Mouse (Mus musculus) embryonic facial prominence, embryonic 15.5 days (tissue): Measurements from ENCODE around the gene Olfr279. TPM values are rescaled to one million over a fixed set of nuclear protein-coding genes. Genes with fewer than 3 reads are reported as not detected.

Experiments
- ATAC-seq: fragments of 200-750 bp; cut with Nextera tagmentation; 2 replicates; pipeline ENCODE4 v1.8.0; 2017; ENCODE audit warnings: low read depth, moderate TSS enrichment; ENCODE audit not compliant: insufficient number of reproducible peaks, low FRiP score, low TSS enrichment
- H3K27ac ChIP-seq: fragments of 300-500 bp; sonication (generic); replicated peaks from 2 replicates; pipeline ENCODE4 v1.5.1; 2015; ENCODE audit warnings: mild to moderate bottlenecking, inconsistent platforms
- H3K27me3 ChIP-seq: fragments of 300-500 bp; sonication (generic); 2 replicates; pipeline ENCODE4 v1.6.1; 2015; ENCODE audit warnings: inconsistent platforms
- H3K36me3 ChIP-seq: fragments of 300-500 bp; sonication (generic); 2 replicates; pipeline ENCODE4 v1.6.1; 2015; ENCODE audit warnings: mild to moderate bottlenecking, inconsistent platforms
- H3K4me1 ChIP-seq: fragments of 300-500 bp; sonication (generic); 2 replicates; pipeline ENCODE4 v1.6.1; 2015; ENCODE audit warnings: inconsistent platforms
- H3K4me2 ChIP-seq: fragments of 300-500 bp; sonication (generic); replicated peaks from 2 replicates; pipeline ENCODE4 v1.6.1; 2015; ENCODE audit warnings: mild to moderate bottlenecking, inconsistent platforms
- H3K4me3 ChIP-seq: fragments of 300-500 bp; sonication (generic); replicated peaks from 2 replicates; pipeline ENCODE4 v1.5.1; 2015; ENCODE audit warnings: mild to moderate bottlenecking, inconsistent platforms
- H3K9ac ChIP-seq: fragments of 300-500 bp; sonication (generic); 2 replicates; pipeline ENCODE4 v1.6.1; 2015; ENCODE audit warnings: inconsistent platforms
- H3K9me3 ChIP-seq: fragments of 300-500 bp; sonication (generic); replicated peaks from 2 replicates; pipeline ENCODE4 v1.6.1; 2016; ENCODE audit warnings: inconsistent platforms
- WGBS: fragments of 180-500 bp; shearing (Covaris S2); methylation state at CpG from one replicate; pipeline ENCODE4 v1.1.7; 2015; 5-methylcytosine and 5-hydroxymethylcytosine counted together
- polyA plus RNA-seq: library from polyadenylated mRNA; unstranded; fragments of >200 nt; fragmentation: Nextera tagmentation; extraction: Ambion mirVana; gene quantifications from 2 replicates; pipeline ENCODE4 v1.2.1, GENCODE M21; 2015

Gene Olfr279
- polyA plus RNA-seq, 1 experiment from 2014 or later, result 0.03 TPM

DNA sequence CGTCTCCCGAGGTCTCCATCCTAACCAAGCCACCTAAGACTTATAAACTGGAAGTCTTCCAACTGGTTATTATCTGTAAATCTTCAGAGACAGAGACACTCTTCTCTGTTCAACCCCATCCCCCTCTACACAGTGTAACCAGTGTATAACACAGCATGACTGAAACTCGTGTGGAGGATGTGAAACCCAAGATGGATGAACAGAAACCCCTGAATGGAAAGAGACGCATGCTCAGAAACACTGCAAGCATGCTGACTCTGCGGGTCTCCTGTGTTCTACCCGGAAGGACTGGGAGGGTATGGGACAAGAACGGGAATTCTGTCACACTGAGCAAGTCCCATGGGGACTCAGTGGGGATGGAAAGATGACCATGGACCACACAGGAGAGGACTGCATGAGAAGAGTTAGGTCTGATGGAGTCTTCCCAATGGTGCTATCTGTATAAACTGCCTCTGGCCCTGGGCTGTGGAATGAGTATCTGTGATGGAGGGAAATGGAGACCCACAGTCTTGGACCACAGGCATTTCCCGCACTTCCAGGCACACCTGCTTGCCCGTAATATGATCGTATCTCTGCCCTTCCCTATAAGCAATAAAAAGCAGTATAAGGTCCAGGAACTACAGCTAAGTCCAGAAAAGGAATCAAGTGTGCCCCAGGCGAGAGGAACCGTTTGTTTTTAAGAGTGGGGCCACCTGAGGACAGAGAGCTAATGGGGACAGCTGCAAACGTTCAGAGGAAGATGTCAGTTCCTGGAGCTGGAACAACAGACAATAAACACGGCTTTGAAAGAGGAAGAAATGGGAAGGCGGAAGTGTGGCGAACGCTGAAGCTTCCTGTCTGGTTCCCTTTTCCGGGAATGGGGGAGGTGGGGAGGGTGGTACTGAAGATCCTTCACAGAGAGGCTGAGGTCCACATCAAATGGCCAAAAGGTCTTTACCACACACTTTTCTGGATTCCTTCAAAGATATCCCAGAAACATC lies 8.0 kb upstream of the Olfr279 start:
- Histone ChIP-seq H3K4me3 (no peak overlapping the region), H3K4me1 (no peaks in the 10 kb centered on the region), H3K27ac (no peak overlapping the region), H3K27me3 (peaks cover 5% of the 10 kb centered on the region; the same call in 1 of the 2 replicates), H3K4me2 (no peak overlapping the region), H3K36me3 (no peaks in the 10 kb centered on the region), H3K9ac (no peak overlapping the region), H3K9me3 (no peaks in the 10 kb centered on the region)
- WGBS, result 56% methylated on average over 18 of the region's 18 CpGs
- ATAC-seq, result no peak

GRCm38 (mm10) chr15:98486433-98487021 lies 5.7 kb upstream of the Olfr279 start:
- no peak overlapping the region for H3K27ac ChIP-seq
- no peak for ATAC-seq
- H3K36me3 ChIP-seq, result no peaks in the 10 kb centered on the region
- 93% methylated on average over 8 of the region's 8 CpGs for WGBS
- H3K9me3 ChIP-seq, result no peaks in the 10 kb centered on the region
- no peak overlapping the region for H3K4me2 ChIP-seq
- H3K4me3 ChIP-seq, result no peak overlapping the region
- no peaks in the 10 kb centered on the region for H3K4me1 ChIP-seq
- no peaks in the 10 kb centered on the region for H3K27me3 ChIP-seq
- no peak overlapping the region for H3K9ac ChIP-seq

- no peaks in the 10 kb centered on the region for H3K36me3 ChIP-seq
- no peaks in the 10 kb centered on the region for H3K9me3 ChIP-seq
- H3K27me3 ChIP-seq, result no peaks in the 10 kb centered on the region
- no peak overlapping the region for H3K27ac ChIP-seq
- no peak overlapping the region for H3K4me3 ChIP-seq
- H3K4me2 ChIP-seq, result no peak overlapping the region
- 81% methylated on average over 2 of the region's 2 CpGs for WGBS
- H3K9ac ChIP-seq, result no peak overlapping the region
- no peak for ATAC-seq
- H3K4me1 ChIP-seq, result no peaks in the 10 kb centered on the region
These were observed 870 bp upstream of the Olfr279 start for GRCm38 (mm10) chr15:98491332-98491731.

DNA sequence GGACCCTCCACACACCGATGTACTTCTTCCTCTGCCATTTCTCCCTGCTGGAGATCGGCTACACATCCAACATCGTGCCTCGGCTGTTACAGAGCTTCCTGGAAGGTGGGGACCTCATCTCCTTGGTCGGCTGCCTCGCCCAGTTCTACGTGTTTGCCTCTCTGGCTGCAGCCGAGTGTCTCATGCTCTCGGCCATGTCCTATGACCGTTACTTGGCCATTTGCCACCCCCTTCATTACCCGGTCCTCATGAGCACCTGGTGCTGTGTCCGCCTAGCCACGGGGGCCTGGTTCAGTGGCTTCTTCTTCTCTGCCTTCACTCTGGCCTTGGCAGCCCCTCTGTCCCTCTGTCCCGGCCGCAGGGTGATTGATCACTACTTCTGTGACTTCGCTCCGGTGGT lies 5.4 kb downstream of the Olfr279 start:
- 89% methylated on average over 17 of the region's 17 CpGs for WGBS
- Histone ChIP-seq H3K27ac (no peak overlapping the region), H3K27me3 (no peaks in the 10 kb centered on the region)

GRCm38 (mm10) chr15:98503317-98503716 lies 11.1 kb downstream of the Olfr279 start:
- Histone ChIP-seq H3K36me3 (no peaks in the 10 kb centered on the region), H3K9me3 (no peaks in the 10 kb centered on the region), H3K4me2 (no peak overlapping the region), H3K4me3 (no peak overlapping the region), H3K4me1 (peaks cover 8% of the 10 kb centered on the region), H3K9ac (no peak overlapping the region), H3K27me3 (no peaks in the 10 kb centered on the region), H3K27ac (no peak overlapping the region)
- no peak for ATAC-seq
- WGBS, result 83% methylated on average over 3 of the region's 3 CpGs

More for the DNA sequence above, 5.4 kb downstream of the Olfr279 start:
- Histone ChIP-seq H3K9ac (no peak overlapping the region), H3K9me3 (no peaks in the 10 kb centered on the region), H3K36me3 (no peaks in the 10 kb centered on the region), H3K4me1 (no peaks in the 10 kb centered on the region), H3K4me2 (no peak overlapping the region), H3K4me3 (no peak overlapping the region)
- ATAC-seq, result no peak

- H3K4me3 ChIP-seq, result no peak overlapping the region
- ATAC-seq, result no peak
These were observed 12.3 kb downstream of the Olfr279 start for GRCm38 (mm10) chr15:98504514-98504913.

DNA sequence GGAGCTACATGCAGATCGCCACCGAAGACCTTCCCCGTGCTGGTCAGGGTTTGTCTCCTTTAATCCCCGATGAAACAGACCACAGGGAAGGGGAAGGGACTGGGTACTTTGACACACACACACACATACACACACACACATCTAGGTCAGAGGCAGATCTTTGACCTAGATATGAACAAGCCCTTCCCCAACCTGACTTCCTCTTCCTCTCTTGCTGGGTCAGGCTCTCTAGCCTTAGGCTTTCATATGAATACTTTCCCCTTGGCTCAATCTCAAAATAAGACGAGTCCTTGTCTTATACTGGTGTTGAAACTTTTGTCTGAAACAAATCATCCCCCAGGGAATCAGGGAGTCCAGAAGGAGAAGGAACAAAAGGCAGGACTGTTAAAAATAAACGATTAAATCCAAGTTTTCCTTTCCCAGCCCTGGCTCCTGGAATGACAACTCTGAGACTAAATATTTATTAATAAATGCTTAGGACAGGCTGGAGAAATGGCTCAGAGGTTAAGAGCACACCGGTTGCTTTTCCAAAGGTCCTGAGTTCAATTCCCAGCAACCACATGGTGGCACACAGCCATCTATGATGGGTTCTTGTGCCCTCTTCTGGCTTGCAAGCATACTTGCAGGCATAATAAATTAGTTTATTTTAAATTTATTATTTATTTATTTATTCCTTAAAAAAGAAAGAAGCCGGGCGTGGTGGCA lies 14.2 kb downstream of the Olfr279 start:
- Histone ChIP-seq H3K4me3 (no peak overlapping the region), H3K36me3 (no peaks in the 10 kb centered on the region), H3K4me2 (no peak overlapping the region), H3K4me1 (peaks cover 17% of the 10 kb centered on the region), H3K27me3 (no peaks in the 10 kb centered on the region), H3K27ac (no peak overlapping the region), H3K9me3 (no peaks in the 10 kb centered on the region), H3K9ac (no peak overlapping the region)
- WGBS, result 78% methylated on average over 9 of the region's 9 CpGs
- ATAC-seq, result no peak

More at GRCm38 (mm10) chr15:98504514-98504913, 12.3 kb downstream of the Olfr279 start:
- H3K9me3 ChIP-seq, result no peaks in the 10 kb centered on the region
- no peaks in the 10 kb centered on the region for H3K27me3 ChIP-seq
- H3K9ac ChIP-seq, result no peak overlapping the region
- 7% methylated on average over 18 of the region's 18 CpGs for WGBS
- H3K36me3 ChIP-seq, result no peaks in the 10 kb centered on the region
- peaks cover 8% of the 10 kb centered on the region for H3K4me1 ChIP-seq
- H3K4me2 ChIP-seq, result no peak overlapping the region; the same call in 1 of the 2 replicates
- H3K27ac ChIP-seq, result no peak overlapping the region

- WGBS, result 86% methylated on average over 6 of the region's 6 CpGs
- Histone ChIP-seq H3K9me3 (no peaks in the 10 kb centered on the region), H3K4me1 (peaks cover 18% of the 10 kb centered on the region), H3K27me3 (no peaks in the 10 kb centered on the region), H3K4me3 (no peak overlapping the region), H3K9ac (no peak overlapping the region), H3K27ac (no peak overlapping the region), H3K4me2 (no peak overlapping the region), H3K36me3 (no peaks in the 10 kb centered on the region)
- no peak for ATAC-seq
These were observed 15.1 kb downstream of the Olfr279 start for GRCm38 (mm10) chr15:98507321-98507720.

GRCm38 (mm10) chr15:98509387-98509786 lies 17.2 kb downstream of the Olfr279 start:
- Histone ChIP-seq H3K36me3 (no peaks in the 10 kb centered on the region), H3K9ac (no peak overlapping the region), H3K4me2 (no peak overlapping the region), H3K27me3 (no peaks in the 10 kb centered on the region), H3K27ac (no peak overlapping the region), H3K9me3 (no peaks in the 10 kb centered on the region), H3K4me1 (peaks cover 14% of the 10 kb centered on the region), H3K4me3 (no peak overlapping the region)
- no peak for ATAC-seq
- 60% methylated on average over 2 of the region's 2 CpGs for WGBS

GRCm38 (mm10) chr15:98510438-98511385 lies 18.5 kb downstream of the Olfr279 start:
- Histone ChIP-seq H3K27me3 (no peaks in the 10 kb centered on the region), H3K9ac (no peak overlapping the region), H3K36me3 (no peaks in the 10 kb centered on the region), H3K27ac (no peak overlapping the region), H3K4me2 (peak overlapping the region; percentile 53), H3K4me3 (peak overlapping the region; percentile 29), H3K9me3 (no peaks in the 10 kb centered on the region), H3K4me1 (peaks cover 10% of the 10 kb centered on the region)
- 26% methylated on average over 25 of the region's 25 CpGs for WGBS
- no peak for ATAC-seq
